Mouse (Mus musculus) brain, embryonic 14.5 days (tissue): Measurements from ENCODE around the gene Stk17b.

Source experiments
- CTCF ChIP-seq: fragments of 200-500 bp; IDR thresholded peaks from 2 replicates; pipeline ENCODE4 v1.5.1; 2012; ENCODE audit warnings: inconsistent platforms, mild to moderate bottlenecking, moderate library complexity, borderline replicate concordance; ENCODE audit not compliant: insufficient read depth, insufficient read length; ENCODE audit errors: extremely low read depth
- POLR2A ChIP-seq: fragments of 200-500 bp; IDR thresholded peaks from 2 replicates; pipeline ENCODE4 v1.6.1; 2012; ENCODE audit warnings: mild to moderate bottlenecking, inconsistent platforms, borderline replicate concordance; ENCODE audit not compliant: poor library complexity, insufficient read depth, insufficient read length, severe bottlenecking; ENCODE audit errors: extremely low read depth

DNA sequence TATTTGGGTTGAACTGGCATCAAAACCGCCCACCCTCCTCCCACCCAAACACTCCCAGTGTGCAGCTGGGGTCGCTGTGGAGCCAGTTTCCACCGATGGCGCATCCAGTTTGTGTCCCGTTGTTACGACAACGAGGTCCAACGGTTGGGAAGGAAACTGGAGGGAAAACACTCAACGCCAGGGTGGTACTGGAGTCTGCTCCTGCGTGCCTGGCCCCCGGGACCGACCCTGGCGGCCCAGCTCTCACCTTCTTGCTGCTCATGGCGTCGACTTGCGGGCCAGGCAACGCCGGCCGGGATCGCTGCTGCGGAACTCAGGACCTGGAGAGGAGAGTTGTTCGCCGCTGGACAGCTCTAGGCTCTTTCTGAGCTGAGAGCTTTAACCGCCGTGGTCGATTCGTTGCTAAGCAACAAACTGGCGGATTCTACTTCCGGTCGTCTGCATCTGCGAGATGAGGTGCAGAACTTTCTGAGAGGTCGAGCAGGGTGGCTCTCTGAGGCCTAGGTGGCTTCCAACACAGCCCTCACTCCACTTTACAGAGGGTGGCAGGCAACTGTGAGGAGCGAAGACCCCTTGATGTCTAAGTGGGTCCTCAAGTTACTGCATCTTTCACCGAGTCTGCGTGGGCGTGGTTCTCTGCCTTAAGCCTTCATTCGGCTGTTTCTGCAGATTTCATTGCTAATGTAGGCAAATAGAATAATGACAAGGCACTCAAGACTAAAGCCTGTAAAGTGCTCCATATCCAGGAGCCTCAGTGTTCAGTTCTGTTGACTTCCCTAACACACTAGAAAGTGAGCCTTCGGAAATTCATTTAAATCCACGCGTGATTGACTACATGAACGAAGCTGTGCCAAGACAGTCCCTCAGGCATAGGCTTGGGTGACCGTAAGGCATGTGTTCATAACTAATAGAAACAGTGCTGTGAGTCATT, 78.3 kb downstream of the Stk17b start, which contains the start of gene Dnah7a:
- no peak for TF ChIP-seq POLR2A
- peak; percentile 63 for TF ChIP-seq CTCF
